Mouse (Mus musculus): Measurements from ENCODE around the gene Fdxr. TPM values are rescaled to one million over a fixed set of nuclear protein-coding genes. Genes with fewer than 3 reads are reported as not detected.

Fdxr gene
- polyA plus RNA-seq, 1 experiment from 2014 or later, result 11.5 TPM

- H3K27me3 ChIP-seq (ENCODE audit: control insufficient read depth, insufficient read depth, low read length), result 0 out of 2 replicates have a peak, but pooled peaks cover 3% of the 10 kb centered on the region
- H3K9me3 ChIP-seq (ENCODE audit: control insufficient read depth, low read depth, low read length), result no peaks in the 10 kb centered on the region
- 89% methylated on average over 6 of the region's 6 CpGs for WGBS
- H3K4me2 ChIP-seq (replicated peaks; ENCODE audit: low read depth, low read length), result no peak overlapping the region
- no peak overlapping the region for H3K27ac ChIP-seq (ENCODE audit: low read length)
- no peak overlapping the region for H3K9ac ChIP-seq (replicated peaks; ENCODE audit: low read depth, low read length)
- H3K36me3 ChIP-seq (ENCODE audit: control insufficient read depth, insufficient read depth, low read length), result no peaks in the 10 kb centered on the region
- H3K4me3 ChIP-seq (ENCODE audit: low read depth, low read length), result no peak overlapping the region
- ATAC-seq (ENCODE audit: insufficient number of reproducible peaks, insufficient read depth, low FRiP score, low read depth), result no peak
- peaks cover 19% of the 10 kb centered on the region; the same call in 1 of the 2 replicates for H3K4me1 ChIP-seq (ENCODE audit: control insufficient read depth, insufficient read depth, low read length)
These were observed 51.5 kb downstream of the Fdxr start for GRCm38 (mm10) chr11:115225301-115225700.

DNA sequence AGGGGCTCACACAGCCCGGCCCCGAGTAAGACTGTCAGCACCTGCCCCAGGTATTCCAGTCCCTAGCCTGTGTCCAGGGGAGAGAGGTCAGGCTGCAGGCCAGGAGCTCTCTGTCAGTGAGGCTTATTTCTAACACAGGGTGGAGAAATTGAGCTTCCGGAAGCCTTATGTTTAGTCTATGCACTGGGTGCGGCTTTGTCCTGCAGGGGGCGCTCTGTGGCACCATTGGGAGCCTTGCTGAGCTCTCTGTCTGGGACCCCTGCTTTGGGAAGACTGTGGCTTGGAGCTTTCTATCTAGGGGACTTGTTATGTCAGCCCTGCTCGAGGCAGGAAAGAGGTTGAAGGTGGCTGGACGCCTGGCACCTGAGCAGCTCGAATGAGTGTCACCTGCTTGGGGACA is 52.0 kb downstream of the Fdxr start:
- H3K36me3 ChIP-seq (ENCODE audit: control insufficient read depth, insufficient read depth, low read length), result no peaks in the 10 kb centered on the region
- H3K27ac ChIP-seq (ENCODE audit: low read length), result no peak overlapping the region
- no peak overlapping the region for H3K4me3 ChIP-seq (ENCODE audit: low read depth, low read length)
- 0 out of 2 replicates have a peak, but pooled peaks cover 3% of the 10 kb centered on the region for H3K27me3 ChIP-seq (ENCODE audit: control insufficient read depth, insufficient read depth, low read length)
- no peak overlapping the region for H3K9ac ChIP-seq (replicated peaks; ENCODE audit: low read depth, low read length)
- H3K4me2 ChIP-seq (replicated peaks; ENCODE audit: low read depth, low read length), result no peak overlapping the region
- no peaks in the 10 kb centered on the region for H3K9me3 ChIP-seq (ENCODE audit: control insufficient read depth, low read depth, low read length)
- ATAC-seq (ENCODE audit: insufficient number of reproducible peaks, insufficient read depth, low FRiP score, low read depth), result no peak
- 42% methylated on average over 8 of the region's 8 CpGs for WGBS
- peaks cover 19% of the 10 kb centered on the region; the same call in 1 of the 2 replicates for H3K4me1 ChIP-seq (ENCODE audit: control insufficient read depth, insufficient read depth, low read length)

DNA sequence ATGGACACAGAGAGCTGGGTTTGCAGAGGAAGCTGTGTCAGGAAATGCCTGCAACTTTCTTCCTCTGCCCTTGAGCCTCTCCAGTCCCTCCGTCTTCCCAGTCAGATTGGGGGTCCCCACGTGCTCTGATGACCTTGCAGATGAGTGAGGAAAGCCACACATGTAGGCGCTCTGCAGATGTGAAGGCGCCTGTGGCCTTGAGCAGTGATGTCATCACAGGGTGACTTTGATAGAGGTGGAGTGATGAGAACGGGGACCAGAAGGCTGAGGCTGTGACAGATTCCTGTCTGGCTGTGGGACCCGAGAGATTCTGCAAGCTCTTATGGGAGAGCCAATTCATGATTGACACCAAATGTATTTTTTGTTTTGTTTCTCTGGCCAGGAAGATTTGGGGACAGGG is 53.0 kb downstream of the Fdxr start:
- 67% methylated on average over 6 of the region's 6 CpGs for WGBS
- Histone ChIP-seq H3K4me2 (replicated peaks; ENCODE audit: low read depth, low read length) (no peak overlapping the region), H3K27ac (ENCODE audit: low read length) (no peak overlapping the region), H3K27me3 (ENCODE audit: control insufficient read depth, insufficient read depth, low read length) (0 out of 2 replicates have a peak, but pooled peaks cover 3% of the 10 kb centered on the region), H3K9me3 (ENCODE audit: control insufficient read depth, low read depth, low read length) (no peaks in the 10 kb centered on the region), H3K9ac (replicated peaks; ENCODE audit: low read depth, low read length) (no peak overlapping the region), H3K36me3 (ENCODE audit: control insufficient read depth, insufficient read depth, low read length) (no peaks in the 10 kb centered on the region), H3K4me3 (ENCODE audit: low read depth, low read length) (no peak overlapping the region), H3K4me1 (ENCODE audit: control insufficient read depth, insufficient read depth, low read length) (peaks cover 19% of the 10 kb centered on the region; the same call in 1 of the 2 replicates)
- no peak for ATAC-seq (ENCODE audit: insufficient number of reproducible peaks, insufficient read depth, low FRiP score, low read depth)

DNA sequence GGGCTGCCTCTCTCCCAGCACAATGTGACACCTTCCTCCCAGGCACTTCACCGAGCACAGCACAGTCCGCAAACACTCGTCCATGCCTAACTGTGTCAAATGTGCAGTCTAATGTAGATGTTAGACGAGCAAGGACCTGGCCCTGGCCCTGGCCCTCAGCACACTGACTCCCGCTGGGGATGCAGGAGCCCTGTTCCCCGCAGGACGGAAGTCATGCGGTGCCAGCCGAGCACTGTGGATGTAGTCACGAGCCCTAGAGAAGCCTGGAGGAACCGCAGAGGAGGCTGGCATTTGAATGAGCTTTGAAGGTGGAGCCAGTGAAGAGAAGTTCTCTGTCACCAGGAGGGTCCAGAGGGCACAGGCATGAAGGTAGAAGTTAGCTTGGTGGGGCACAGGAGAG is 53.4 kb downstream of the Fdxr start:
- H3K36me3 ChIP-seq (ENCODE audit: control insufficient read depth, insufficient read depth, low read length), result no peaks in the 10 kb centered on the region
- H3K4me3 ChIP-seq (ENCODE audit: low read depth, low read length), result no peak overlapping the region
- H3K9me3 ChIP-seq (ENCODE audit: control insufficient read depth, low read depth, low read length), result no peaks in the 10 kb centered on the region
- H3K9ac ChIP-seq (replicated peaks; ENCODE audit: low read depth, low read length), result no peak overlapping the region
- H3K4me1 ChIP-seq (ENCODE audit: control insufficient read depth, insufficient read depth, low read length), result peaks cover 19% of the 10 kb centered on the region; the same call in 1 of the 2 replicates
- no peak overlapping the region for H3K4me2 ChIP-seq (replicated peaks; ENCODE audit: low read depth, low read length)
- 0 out of 2 replicates have a peak, but pooled peaks cover 3% of the 10 kb centered on the region for H3K27me3 ChIP-seq (ENCODE audit: control insufficient read depth, insufficient read depth, low read length)
- H3K27ac ChIP-seq (ENCODE audit: low read length), result no peak overlapping the region
- 71% methylated on average over 11 of the region's 11 CpGs for WGBS
- ATAC-seq (ENCODE audit: insufficient number of reproducible peaks, insufficient read depth, low FRiP score, low read depth), result no peak

DNA sequence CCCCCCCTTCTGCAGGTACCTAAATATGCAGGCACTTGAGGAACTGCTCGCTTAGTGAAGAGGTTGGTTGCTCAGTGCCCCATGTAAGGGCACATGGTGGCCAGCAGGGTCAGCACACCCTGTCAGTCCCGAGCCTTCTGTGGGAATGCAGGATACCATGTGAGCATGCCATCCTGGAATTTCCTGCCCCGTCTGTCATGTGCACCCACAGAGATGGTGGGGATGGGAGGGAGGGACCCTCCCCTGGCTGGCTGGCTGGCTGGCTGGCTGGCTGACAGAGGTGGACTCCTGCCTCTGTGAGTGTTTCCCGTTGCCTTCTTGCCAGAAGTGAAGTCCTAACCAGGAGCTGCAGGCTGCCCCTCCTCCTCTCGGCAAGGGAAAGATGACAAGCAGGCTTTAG is 54.3 kb downstream of the Fdxr start:
- Histone ChIP-seq H3K9me3 (ENCODE audit: control insufficient read depth, low read depth, low read length) (no peaks in the 10 kb centered on the region), H3K36me3 (ENCODE audit: control insufficient read depth, insufficient read depth, low read length) (no peaks in the 10 kb centered on the region), H3K4me2 (replicated peaks; ENCODE audit: low read depth, low read length) (no peak overlapping the region; the same call in 1 of the 2 replicates), H3K27me3 (ENCODE audit: control insufficient read depth, insufficient read depth, low read length) (0 out of 2 replicates have a peak, but pooled peaks cover 3% of the 10 kb centered on the region), H3K4me1 (ENCODE audit: control insufficient read depth, insufficient read depth, low read length) (peaks cover 19% of the 10 kb centered on the region; the same call in 1 of the 2 replicates), H3K4me3 (ENCODE audit: low read depth, low read length) (no peak overlapping the region), H3K9ac (replicated peaks; ENCODE audit: low read depth, low read length) (no peak overlapping the region), H3K27ac (ENCODE audit: low read length) (no peak overlapping the region)
- no peak for ATAC-seq (ENCODE audit: insufficient number of reproducible peaks, insufficient read depth, low FRiP score, low read depth)
- 29% methylated on average over 5 of the region's 5 CpGs for WGBS

DNA sequence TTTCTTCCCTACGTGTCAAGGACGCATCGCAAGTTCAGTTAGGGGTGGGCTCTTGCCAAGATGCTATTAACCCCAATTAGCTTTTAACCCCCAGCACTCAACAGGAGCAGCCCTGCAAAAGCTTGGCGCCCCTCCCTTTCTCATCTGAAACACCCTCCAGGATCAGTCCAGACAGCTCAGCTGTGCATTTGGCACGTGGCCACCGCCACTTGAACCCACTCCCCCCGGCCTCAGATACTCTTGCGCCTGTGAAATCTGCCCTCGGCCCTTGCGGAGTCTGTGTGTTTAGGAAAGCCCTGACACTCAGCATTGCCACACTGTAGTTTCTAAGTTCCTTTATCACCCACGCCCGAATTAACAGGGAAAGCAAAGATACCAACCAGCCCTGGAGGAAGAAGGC is 54.8 kb downstream of the Fdxr start:
- Histone ChIP-seq H3K36me3 (ENCODE audit: control insufficient read depth, insufficient read depth, low read length) (no peaks in the 10 kb centered on the region), H3K4me3 (ENCODE audit: low read depth, low read length) (no peak overlapping the region), H3K4me2 (replicated peaks; ENCODE audit: low read depth, low read length) (no peak overlapping the region; the same call in 1 of the 2 replicates), H3K9me3 (ENCODE audit: control insufficient read depth, low read depth, low read length) (no peaks in the 10 kb centered on the region), H3K27ac (ENCODE audit: low read length) (no peak overlapping the region), H3K4me1 (ENCODE audit: control insufficient read depth, insufficient read depth, low read length) (peaks cover 19% of the 10 kb centered on the region; the same call in 1 of the 2 replicates), H3K27me3 (ENCODE audit: control insufficient read depth, insufficient read depth, low read length) (0 out of 2 replicates have a peak, but pooled peaks cover 3% of the 10 kb centered on the region), H3K9ac (replicated peaks; ENCODE audit: low read depth, low read length) (no peak overlapping the region)
- ATAC-seq (ENCODE audit: insufficient number of reproducible peaks, insufficient read depth, low FRiP score, low read depth), result no peak
- 23% methylated on average over 12 of the region's 12 CpGs for WGBS

DNA sequence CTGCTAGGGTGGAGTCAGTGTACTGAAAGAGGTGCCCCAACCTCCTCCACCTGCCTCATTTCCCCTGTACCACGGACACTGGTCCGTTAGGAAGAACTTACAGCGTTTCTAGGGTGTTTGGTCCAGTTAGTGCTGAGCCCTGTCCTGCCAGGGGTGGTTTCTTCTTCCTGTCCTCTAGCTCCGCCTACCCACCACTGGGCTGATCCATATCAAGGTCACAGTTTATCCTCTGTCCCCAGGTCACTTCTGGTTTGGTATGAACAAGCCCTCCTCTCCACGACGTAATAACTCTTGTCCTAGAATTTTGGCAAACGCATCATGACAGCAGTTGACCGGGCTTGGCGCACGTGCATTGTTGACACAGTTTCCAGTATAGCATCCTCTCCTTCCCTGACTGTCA is 57.2 kb downstream of the Fdxr start:
- no peaks in the 10 kb centered on the region for H3K9me3 ChIP-seq (ENCODE audit: control insufficient read depth, low read depth, low read length)
- H3K36me3 ChIP-seq (ENCODE audit: control insufficient read depth, insufficient read depth, low read length), result no peaks in the 10 kb centered on the region
- WGBS, result 84% methylated on average over 10 of the region's 10 CpGs
- H3K4me3 ChIP-seq (ENCODE audit: low read depth, low read length), result no peak overlapping the region
- H3K4me1 ChIP-seq (ENCODE audit: control insufficient read depth, insufficient read depth, low read length), result peaks cover 19% of the 10 kb centered on the region; the same call in 1 of the 2 replicates
- no peak overlapping the region for H3K4me2 ChIP-seq (replicated peaks; ENCODE audit: low read depth, low read length)
- no peak overlapping the region for H3K9ac ChIP-seq (replicated peaks; ENCODE audit: low read depth, low read length)
- ATAC-seq (ENCODE audit: insufficient number of reproducible peaks, insufficient read depth, low FRiP score, low read depth), result no peak
- H3K27me3 ChIP-seq (ENCODE audit: control insufficient read depth, insufficient read depth, low read length), result 0 out of 2 replicates have a peak, but pooled peaks cover 3% of the 10 kb centered on the region
- H3K27ac ChIP-seq (ENCODE audit: low read length), result no peak overlapping the region

GRCm38 (mm10) chr11:115219263-115219662 is 57.6 kb downstream of the Fdxr start:
- Histone ChIP-seq H3K27ac (ENCODE audit: low read length) (no peak overlapping the region), H3K4me2 (replicated peaks; ENCODE audit: low read depth, low read length) (no peak overlapping the region), H3K9me3 (ENCODE audit: control insufficient read depth, low read depth, low read length) (no peaks in the 10 kb centered on the region), H3K9ac (replicated peaks; ENCODE audit: low read depth, low read length) (no peak overlapping the region), H3K36me3 (ENCODE audit: control insufficient read depth, insufficient read depth, low read length) (no peaks in the 10 kb centered on the region), H3K4me1 (ENCODE audit: control insufficient read depth, insufficient read depth, low read length) (peaks cover 19% of the 10 kb centered on the region; the same call in 1 of the 2 replicates), H3K27me3 (ENCODE audit: control insufficient read depth, insufficient read depth, low read length) (0 out of 2 replicates have a peak, but pooled peaks cover 3% of the 10 kb centered on the region), H3K4me3 (ENCODE audit: low read depth, low read length) (no peak overlapping the region)
- ATAC-seq (ENCODE audit: insufficient number of reproducible peaks, insufficient read depth, low FRiP score, low read depth), result no peak
- 35% methylated on average over 9 of the region's 9 CpGs for WGBS
